Mouse (Mus musculus): ENCODE measurements at regions not wholly inside any gene's neighbourhood (a gene's known extent, or its start where the extent isn't known, plus 50 kb on each side); places are given as distances from the start of the nearest gene placed in this dataset.

GRCm38 (mm10) chr11:71937108-71937507 is 100.2 kb downstream of the Aipl1 start:
- Histone ChIP-seq H3K4me1 (ENCODE audit: control insufficient read depth, insufficient read depth, low read length) (no peaks in the 10 kb centered on the region), H3K27ac (ENCODE audit: low read depth, low read length) (no peak overlapping the region), H3K27me3 (ENCODE audit: control insufficient read depth, insufficient read depth, low read length) (no peaks in the 10 kb centered on the region), H3K9me3 (ENCODE audit: control insufficient read depth, low read length) (no peaks in the 10 kb centered on the region), H3K4me2 (ENCODE audit: low read depth, low read length) (no peak overlapping the region), H3K36me3 (ENCODE audit: control insufficient read depth, insufficient read depth, low read length) (no peaks in the 10 kb centered on the region), H3K4me3 (ENCODE audit: low read depth, low read length) (no peak overlapping the region), H3K9ac (replicated peaks; ENCODE audit: low read depth, low read length) (no peak overlapping the region)
- 46% methylated on average over 6 of the region's 6 CpGs for WGBS
- ATAC-seq (ENCODE audit: low read depth) = no peak

- Histone ChIP-seq H3K9ac (replicated peaks; ENCODE audit: low read depth, low read length) (no peak overlapping the region), H3K27me3 (ENCODE audit: control insufficient read depth, insufficient read depth, low read length) (no peaks in the 10 kb centered on the region), H3K4me2 (ENCODE audit: low read depth, low read length) (no peak overlapping the region), H3K4me3 (ENCODE audit: low read depth, low read length) (no peak overlapping the region), H3K9me3 (ENCODE audit: control insufficient read depth, low read length) (no peaks in the 10 kb centered on the region), H3K4me1 (ENCODE audit: control insufficient read depth, insufficient read depth, low read length) (no peaks in the 10 kb centered on the region), H3K27ac (ENCODE audit: low read depth, low read length) (no peak overlapping the region), H3K36me3 (ENCODE audit: control insufficient read depth, insufficient read depth, low read length) (no peaks in the 10 kb centered on the region)
- ATAC-seq (ENCODE audit: low read depth) = no peak
- 85% methylated on average over 7 of the region's 7 CpGs for WGBS
These were observed 107.4 kb downstream of the Aipl1 start for GRCm38 (mm10) chr11:71929716-71930488.

GRCm38 (mm10) chr11:71914665-71915064 is 122.6 kb downstream of the Aipl1 start:
- no peaks in the 10 kb centered on the region for H3K4me1 ChIP-seq (ENCODE audit: control insufficient read depth, insufficient read depth, low read length)
- WGBS = 56% methylated on average over 5 of the region's 5 CpGs
- H3K27me3 ChIP-seq (ENCODE audit: control insufficient read depth, insufficient read depth, low read length) = no peaks in the 10 kb centered on the region
- no peak for ATAC-seq (ENCODE audit: low read depth)
- H3K27ac ChIP-seq (ENCODE audit: low read depth, low read length) = no peak overlapping the region
- no peak overlapping the region for H3K4me3 ChIP-seq (ENCODE audit: low read depth, low read length)
- no peak overlapping the region for H3K9ac ChIP-seq (replicated peaks; ENCODE audit: low read depth, low read length)
- no peaks in the 10 kb centered on the region for H3K9me3 ChIP-seq (ENCODE audit: control insufficient read depth, low read length)
- no peaks in the 10 kb centered on the region for H3K36me3 ChIP-seq (ENCODE audit: control insufficient read depth, insufficient read depth, low read length)
- H3K4me2 ChIP-seq (ENCODE audit: low read depth, low read length) = no peak overlapping the region

GRCm38 (mm10) chr11:71912626-71913025 is 124.7 kb downstream of the Aipl1 start:
- Histone ChIP-seq H3K27me3 (ENCODE audit: control insufficient read depth, insufficient read depth, low read length) (no peaks in the 10 kb centered on the region), H3K27ac (ENCODE audit: low read depth, low read length) (no peak overlapping the region), H3K4me1 (ENCODE audit: control insufficient read depth, insufficient read depth, low read length) (no peaks in the 10 kb centered on the region), H3K9ac (replicated peaks; ENCODE audit: low read depth, low read length) (no peak overlapping the region), H3K4me3 (ENCODE audit: low read depth, low read length) (no peak overlapping the region), H3K4me2 (ENCODE audit: low read depth, low read length) (no peak overlapping the region), H3K9me3 (ENCODE audit: control insufficient read depth, low read length) (no peaks in the 10 kb centered on the region), H3K36me3 (ENCODE audit: control insufficient read depth, insufficient read depth, low read length) (no peaks in the 10 kb centered on the region)
- ATAC-seq (ENCODE audit: low read depth) = no peak
- 91% methylated on average over 5 of the region's 5 CpGs for WGBS

GRCm38 (mm10) chr11:71911284-71911683 is 126.0 kb downstream of the Aipl1 start:
- H3K36me3 ChIP-seq (ENCODE audit: control insufficient read depth, insufficient read depth, low read length) = no peaks in the 10 kb centered on the region
- no peak overlapping the region for H3K4me2 ChIP-seq (ENCODE audit: low read depth, low read length)
- H3K27ac ChIP-seq (ENCODE audit: low read depth, low read length) = no peak overlapping the region
- no peaks in the 10 kb centered on the region for H3K9me3 ChIP-seq (ENCODE audit: control insufficient read depth, low read length)
- H3K4me1 ChIP-seq (ENCODE audit: control insufficient read depth, insufficient read depth, low read length) = no peaks in the 10 kb centered on the region
- H3K9ac ChIP-seq (replicated peaks; ENCODE audit: low read depth, low read length) = no peak overlapping the region
- H3K4me3 ChIP-seq (ENCODE audit: low read depth, low read length) = no peak overlapping the region
- ATAC-seq (ENCODE audit: low read depth) = no peak
- H3K27me3 ChIP-seq (ENCODE audit: control insufficient read depth, insufficient read depth, low read length) = no peaks in the 10 kb centered on the region
- 81% methylated on average over 5 of the region's 5 CpGs for WGBS

GRCm38 (mm10) chr11:71908616-71909015 is 128.7 kb downstream of the Aipl1 start:
- 53% methylated on average over 7 of the region's 7 CpGs for WGBS
- no peak overlapping the region for H3K27ac ChIP-seq (ENCODE audit: low read depth, low read length)
- no peak overlapping the region for H3K4me3 ChIP-seq (ENCODE audit: low read depth, low read length)
- H3K4me1 ChIP-seq (ENCODE audit: control insufficient read depth, insufficient read depth, low read length) = no peaks in the 10 kb centered on the region
- H3K36me3 ChIP-seq (ENCODE audit: control insufficient read depth, insufficient read depth, low read length) = no peaks in the 10 kb centered on the region
- no peak overlapping the region for H3K9ac ChIP-seq (replicated peaks; ENCODE audit: low read depth, low read length)
- no peaks in the 10 kb centered on the region for H3K27me3 ChIP-seq (ENCODE audit: control insufficient read depth, insufficient read depth, low read length)
- ATAC-seq (ENCODE audit: low read depth) = no peak
- no peak overlapping the region for H3K4me2 ChIP-seq (ENCODE audit: low read depth, low read length)
- H3K9me3 ChIP-seq (ENCODE audit: control insufficient read depth, low read length) = no peaks in the 10 kb centered on the region

GRCm38 (mm10) chr11:71903020-71903410 is 134.3 kb downstream of the Aipl1 start:
- 69% methylated on average over 2 of the region's 2 CpGs for WGBS
- no peak overlapping the region for H3K27ac ChIP-seq (ENCODE audit: low read depth, low read length)
- no peak for ATAC-seq (ENCODE audit: low read depth)
- H3K27me3 ChIP-seq (ENCODE audit: control insufficient read depth, insufficient read depth, low read length) = no peaks in the 10 kb centered on the region
- no peaks in the 10 kb centered on the region for H3K36me3 ChIP-seq (ENCODE audit: control insufficient read depth, insufficient read depth, low read length)
- H3K4me3 ChIP-seq (ENCODE audit: low read depth, low read length) = no peak overlapping the region
- no peak overlapping the region for H3K4me2 ChIP-seq (ENCODE audit: low read depth, low read length)
- H3K4me1 ChIP-seq (ENCODE audit: control insufficient read depth, insufficient read depth, low read length) = 0 out of 2 replicates have a peak, but pooled peaks cover 3% of the 10 kb centered on the region
- no peak overlapping the region for H3K9ac ChIP-seq (replicated peaks; ENCODE audit: low read depth, low read length)
- no peaks in the 10 kb centered on the region for H3K9me3 ChIP-seq (ENCODE audit: control insufficient read depth, low read length)

GRCm38 (mm10) chr11:71902304-71903019 is 134.8 kb downstream of the Aipl1 start:
- H3K27ac ChIP-seq (ENCODE audit: low read depth, low read length) = no peak overlapping the region
- H3K4me2 ChIP-seq (ENCODE audit: low read depth, low read length) = no peak overlapping the region

GRCm38 (mm10) chr11:71900816-71901215 is 136.5 kb downstream of the Aipl1 start:
- ATAC-seq (ENCODE audit: low read depth) = no peak
- H3K4me1 ChIP-seq (ENCODE audit: control insufficient read depth, insufficient read depth, low read length) = 0 out of 2 replicates have a peak, but pooled peaks cover 3% of the 10 kb centered on the region
- no peaks in the 10 kb centered on the region for H3K36me3 ChIP-seq (ENCODE audit: control insufficient read depth, insufficient read depth, low read length)
- H3K27me3 ChIP-seq (ENCODE audit: control insufficient read depth, insufficient read depth, low read length) = no peaks in the 10 kb centered on the region
- no peak overlapping the region for H3K27ac ChIP-seq (ENCODE audit: low read depth, low read length)
- H3K4me2 ChIP-seq (ENCODE audit: low read depth, low read length) = no peak overlapping the region
- no peak overlapping the region for H3K9ac ChIP-seq (replicated peaks; ENCODE audit: low read depth, low read length)
- H3K4me3 ChIP-seq (ENCODE audit: low read depth, low read length) = no peak overlapping the region
- H3K9me3 ChIP-seq (ENCODE audit: control insufficient read depth, low read length) = no peaks in the 10 kb centered on the region

More at GRCm38 (mm10) chr11:71902304-71903019, 134.8 kb downstream of the Aipl1 start:
- H3K36me3 ChIP-seq (ENCODE audit: control insufficient read depth, insufficient read depth, low read length) = no peaks in the 10 kb centered on the region
- no peak for ATAC-seq (ENCODE audit: low read depth)
- H3K27me3 ChIP-seq (ENCODE audit: control insufficient read depth, insufficient read depth, low read length) = no peaks in the 10 kb centered on the region
- H3K4me3 ChIP-seq (ENCODE audit: low read depth, low read length) = no peak overlapping the region
- WGBS = 59% methylated on average over 10 of the region's 10 CpGs
- no peak overlapping the region for H3K9ac ChIP-seq (replicated peaks; ENCODE audit: low read depth, low read length)
- no peaks in the 10 kb centered on the region for H3K9me3 ChIP-seq (ENCODE audit: control insufficient read depth, low read length)
- 0 out of 2 replicates have a peak, but pooled peaks cover 3% of the 10 kb centered on the region for H3K4me1 ChIP-seq (ENCODE audit: control insufficient read depth, insufficient read depth, low read length)
